Mouse (Mus musculus): ENCODE data around the gene Tssk1.

The Tssk1 gene

GRCm38 (mm10) chr16:17893923-17894322 is at the start of gene Tssk1:
Gene Tssk1 (plus strand): TSS chr16:17894223.
- DNase-seq (ENCODE audit: low read depth, low spot score) = no peak

- no peak for DNase-seq (ENCODE audit: low read depth, low spot score)
Measured at GRCm38 (mm10) chr16:17848431-17848830, 45.6 kb upstream of the Tssk1 start.

- peak; percentile 83 for DNase-seq (ENCODE audit: low read depth, low spot score)
Measured at GRCm38 (mm10) chr16:17848928-17849327, 45.1 kb upstream of the Tssk1 start.

- DNase-seq (ENCODE audit: low read depth, low spot score) = no peak
Measured at GRCm38 (mm10) chr16:17849486-17849885, 44.5 kb upstream of the Tssk1 start.

- no peak for DNase-seq (ENCODE audit: low read depth, low spot score)
Measured at GRCm38 (mm10) chr16:17851331-17851730, 42.7 kb upstream of the Tssk1 start.

GRCm38 (mm10) chr16:17851860-17852259 is 42.2 kb upstream of the Tssk1 start:
- DNase-seq (ENCODE audit: low read depth, low spot score) = no peak

GRCm38 (mm10) chr16:17853263-17853662 is 40.8 kb upstream of the Tssk1 start:
- no peak for DNase-seq (ENCODE audit: low read depth, low spot score)

- no peak for DNase-seq (ENCODE audit: low read depth, low spot score)
Measured at GRCm38 (mm10) chr16:17857157-17857556, 36.9 kb upstream of the Tssk1 start.

- DNase-seq (ENCODE audit: low read depth, low spot score) = peak; percentile 20
Measured at GRCm38 (mm10) chr16:17858592-17858991, 35.4 kb upstream of the Tssk1 start.

- DNase-seq (ENCODE audit: low read depth, low spot score) = no peak
Measured at GRCm38 (mm10) chr16:17865293-17865692, 28.7 kb upstream of the Tssk1 start.

- peak; percentile 11 for DNase-seq (ENCODE audit: low read depth, low spot score)
Measured at GRCm38 (mm10) chr16:17865770-17866169, 28.3 kb upstream of the Tssk1 start.

GRCm38 (mm10) chr16:17871248-17871647 is 22.8 kb upstream of the Tssk1 start:
- no peak for DNase-seq (ENCODE audit: low read depth, low spot score)

- DNase-seq (ENCODE audit: low read depth, low spot score) = no peak
Measured at GRCm38 (mm10) chr16:17872995-17873394, 21.0 kb upstream of the Tssk1 start.

- DNase-seq (ENCODE audit: low read depth, low spot score) = no peak
Measured at GRCm38 (mm10) chr16:17875174-17875573, 18.8 kb upstream of the Tssk1 start.

GRCm38 (mm10) chr16:17876096-17876495 is 17.9 kb upstream of the Tssk1 start:
- no peak for DNase-seq (ENCODE audit: low read depth, low spot score)

GRCm38 (mm10) chr16:17879571-17879970 is 14.5 kb upstream of the Tssk1 start:
- DNase-seq (ENCODE audit: low read depth, low spot score) = no peak

GRCm38 (mm10) chr16:17882196-17882595 is 11.8 kb upstream of the Tssk1 start:
- DNase-seq (ENCODE audit: low read depth, low spot score) = no peak

GRCm38 (mm10) chr16:17884116-17884515 is 9.9 kb upstream of the Tssk1 start:
- DNase-seq (ENCODE audit: low read depth, low spot score) = no peak

GRCm38 (mm10) chr16:17889689-17890341 is 4.2 kb upstream of the Tssk1 start:
- DNase-seq (ENCODE audit: low read depth, low spot score) = no peak

- DNase-seq (ENCODE audit: low read depth, low spot score) = no peak
Measured at GRCm38 (mm10) chr16:17890342-17890727, 3.7 kb upstream of the Tssk1 start.

- peak; percentile 35 for DNase-seq (ENCODE audit: low read depth, low spot score)
Measured at GRCm38 (mm10) chr16:17890917-17891566, 3.0 kb upstream of the Tssk1 start.

GRCm38 (mm10) chr16:17891567-17891959 is 2.5 kb upstream of the Tssk1 start, which contains the start of gene Gm20518:
Gene Gm20518 (minus strand): TSS chr16:17891671.
- DNase-seq (ENCODE audit: low read depth, low spot score) = peak; percentile 97

- DNase-seq (ENCODE audit: low read depth, low spot score) = no peak
Measured at GRCm38 (mm10) chr16:17892606-17893005, 1.4 kb upstream of the Tssk1 start.

All from forelimb bud, embryonic 11.5 days (tissue).